Mouse (Mus musculus) thymus, postnatal 36 days (tissue): Measurements from ENCODE around the gene Qtrt1.

Source experiments
- DNase-seq, 2 experiments: peaks; one replicate each; pipeline ENCODE4 v3.0.0; 2022; ENCODE audit warnings: mixed read lengths in 2 of 2

Gene Qtrt1

DNA sequence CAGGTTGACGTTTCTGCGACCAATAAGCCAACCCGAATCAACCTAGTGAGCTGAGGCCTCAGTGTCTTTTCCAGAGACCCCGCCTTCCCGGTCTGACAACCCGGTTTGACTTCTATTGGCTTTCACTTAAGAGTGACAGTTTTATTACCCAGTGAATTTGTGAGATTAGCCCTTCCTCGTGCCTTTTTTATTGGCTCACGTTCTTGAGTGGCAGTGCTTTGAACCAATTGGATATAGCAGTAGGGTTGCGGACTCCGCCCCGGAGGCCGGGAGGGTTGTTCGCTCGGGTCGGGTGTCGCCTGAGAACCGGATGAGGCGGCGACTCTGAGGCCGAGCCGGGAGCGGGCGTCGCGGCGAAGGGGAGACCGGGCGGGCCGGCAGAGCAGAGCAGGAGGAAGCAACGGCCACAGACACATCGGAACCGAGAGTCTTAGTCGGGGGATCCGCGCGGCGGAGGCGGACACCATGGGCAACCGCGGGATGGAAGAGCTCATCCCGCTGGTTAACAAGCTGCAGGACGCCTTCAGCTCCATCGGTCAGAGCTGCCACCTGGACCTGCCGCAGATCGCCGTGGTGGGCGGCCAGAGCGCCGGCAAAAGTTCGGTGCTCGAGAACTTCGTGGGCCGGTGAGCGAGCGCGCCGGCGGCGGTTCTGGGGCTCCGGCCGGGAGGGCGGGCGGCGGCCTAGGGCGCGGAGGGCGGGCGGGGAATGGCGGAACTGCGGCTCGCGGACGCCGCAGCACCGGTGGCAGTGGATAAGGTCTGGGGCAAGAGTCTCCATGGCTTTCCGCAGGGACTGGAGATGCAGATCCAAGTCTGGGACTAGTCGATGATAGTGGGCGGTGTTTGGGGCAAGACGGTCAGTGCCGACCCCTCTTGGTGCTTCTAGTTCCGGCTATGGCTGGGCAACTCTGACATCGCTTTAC lies 13.3 kb downstream of the Qtrt1 start, which contains the start of gene Dnm2:
Gene Dnm2 (plus strand): TSS at position 278 of the 925 bp plus-strand sequence.
- DNase-seq: peak; percentile 98 to 99

DNA sequence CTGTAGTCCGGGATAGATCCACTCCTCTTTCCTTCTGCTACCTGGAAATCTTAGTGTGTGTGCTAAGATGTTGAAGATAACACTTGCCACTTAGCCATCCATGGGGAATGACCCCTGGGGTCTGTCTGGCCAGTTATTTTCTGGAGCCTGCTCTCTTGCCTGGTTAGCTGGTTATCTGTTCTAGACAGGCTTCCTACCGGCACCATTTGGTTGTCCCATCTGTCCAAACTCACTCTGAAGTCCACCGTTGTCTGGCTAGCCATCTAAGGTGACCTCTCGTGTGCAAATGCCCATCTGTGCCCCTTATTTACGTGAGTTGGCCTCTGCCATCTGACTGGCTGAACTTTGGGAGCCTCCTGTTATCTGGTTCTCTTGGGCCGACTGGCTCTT lies 13.9 kb downstream of the Qtrt1 start:
- no peak for DNase-seq

DNA sequence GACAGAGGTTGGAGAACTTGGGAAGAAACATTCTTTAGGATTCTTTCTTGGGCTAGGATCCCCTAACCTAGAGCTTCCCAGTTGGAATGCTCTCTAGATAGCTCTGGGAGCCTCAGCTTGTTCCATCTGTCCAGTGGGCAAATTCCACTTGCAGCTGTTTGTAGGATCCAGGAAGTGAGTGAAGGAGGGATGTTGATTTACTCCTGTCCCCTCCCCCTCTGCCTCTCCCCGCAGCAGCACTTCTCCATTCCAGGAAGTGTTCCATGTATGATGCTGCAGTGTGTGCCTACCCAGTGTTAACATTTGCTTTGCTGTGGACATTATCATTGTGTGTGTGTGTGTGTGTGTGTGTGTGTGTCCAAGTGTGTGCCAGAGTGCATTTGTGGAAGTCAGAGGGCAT lies 14.4 kb downstream of the Qtrt1 start:
- DNase-seq: peak in 1 of 2 experiments; percentile 39

DNA sequence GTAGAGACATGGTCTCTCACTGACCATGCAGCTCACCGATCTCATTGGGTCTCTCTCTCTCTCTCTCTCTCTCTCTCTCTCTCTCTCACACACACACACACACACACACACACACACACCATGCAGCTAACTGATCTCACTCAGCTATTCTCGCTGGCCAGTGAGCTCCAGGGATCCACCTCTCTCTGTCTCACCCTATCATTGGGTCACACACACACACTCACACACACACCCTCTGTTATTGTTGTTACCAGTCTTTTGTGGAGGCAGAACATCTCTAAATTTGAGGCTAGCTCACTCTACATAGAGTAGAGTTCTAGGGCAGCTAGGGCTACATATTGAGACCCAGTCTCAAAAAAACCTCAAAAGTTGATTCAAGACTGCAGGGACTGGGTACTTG lies 14.9 kb downstream of the Qtrt1 start:
- no peak for DNase-seq

DNA sequence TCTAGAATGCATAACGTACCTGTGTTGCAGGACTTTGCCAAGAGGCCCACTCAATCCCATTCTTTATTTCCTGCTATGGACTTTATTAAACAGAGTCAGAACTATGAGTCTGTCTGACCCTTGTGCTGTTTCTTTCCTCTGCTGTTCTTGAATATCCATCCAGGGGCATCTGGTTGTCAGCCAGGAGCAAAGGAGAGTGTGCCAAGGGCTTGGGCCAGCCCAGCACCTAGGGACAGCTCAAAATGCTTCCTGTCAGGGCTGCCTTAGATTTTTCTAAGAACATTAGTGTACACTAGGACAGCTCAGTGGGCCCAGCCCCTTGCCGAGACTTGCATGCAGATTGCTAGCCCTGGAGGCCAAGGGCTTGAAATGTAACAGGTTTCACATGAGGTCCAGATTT lies 16.1 kb downstream of the Qtrt1 start:
- DNase-seq: no peak

DNA sequence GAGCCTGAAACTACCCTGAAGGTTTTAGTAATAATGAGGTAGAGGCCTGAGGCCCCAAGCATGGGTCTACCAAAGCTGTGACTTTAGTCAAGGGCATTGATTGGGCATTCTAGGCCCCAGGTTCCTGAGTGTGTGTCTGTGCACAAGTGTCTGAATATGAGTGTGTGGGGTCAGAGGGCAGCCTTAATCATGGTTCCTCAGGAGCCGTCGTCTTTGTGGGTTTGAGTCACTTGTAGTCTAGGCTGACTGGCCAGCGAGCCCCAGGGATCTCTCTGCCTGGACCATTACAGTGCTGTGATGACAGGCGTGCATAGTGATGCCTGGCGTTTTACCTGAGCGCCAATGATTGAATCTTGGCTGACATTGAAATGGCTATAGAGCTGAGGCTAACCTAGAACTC lies 16.5 kb downstream of the Qtrt1 start:
- no peak for DNase-seq

DNA sequence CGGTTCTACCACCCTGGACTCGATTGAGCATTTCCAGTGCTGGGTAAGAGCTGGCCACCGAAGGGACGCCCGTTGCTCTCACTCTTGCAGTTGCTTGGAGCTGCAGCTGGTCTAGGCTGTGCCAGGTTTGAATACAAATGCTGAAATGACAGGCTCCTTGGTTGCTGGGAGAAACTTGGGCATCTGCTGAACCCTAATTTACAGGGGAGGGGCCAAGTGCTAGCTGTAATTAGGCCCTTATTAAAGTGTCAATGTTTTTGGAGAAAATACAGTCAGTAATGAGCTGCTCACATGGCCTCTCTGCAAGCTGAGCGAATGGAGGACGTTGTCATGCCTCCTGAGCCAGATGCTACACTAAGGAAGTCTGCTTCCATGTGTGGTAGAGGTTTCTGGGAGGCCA lies 19.1 kb downstream of the Qtrt1 start:
- no peak for DNase-seq

DNA sequence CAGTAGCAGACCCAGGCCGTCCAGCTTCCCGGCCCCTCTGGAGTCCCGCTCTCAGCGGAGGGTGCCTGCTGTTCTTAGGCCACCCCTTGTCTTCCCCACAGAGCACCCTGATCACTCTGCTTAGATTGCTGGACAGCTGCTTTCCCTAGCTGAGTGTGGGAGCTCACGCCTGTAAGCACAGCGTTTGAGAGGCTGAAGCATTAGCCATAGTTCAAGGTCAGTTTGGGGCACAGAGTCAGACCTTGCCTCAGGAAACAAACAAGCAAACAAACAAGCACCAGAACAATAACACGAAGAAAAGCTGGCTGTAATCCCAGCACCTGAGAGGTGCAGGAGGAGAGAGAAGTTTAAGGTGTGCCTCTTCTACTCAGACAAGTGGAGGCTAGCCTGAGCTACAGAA lies 20.4 kb downstream of the Qtrt1 start:
- DNase-seq: no peak

DNA sequence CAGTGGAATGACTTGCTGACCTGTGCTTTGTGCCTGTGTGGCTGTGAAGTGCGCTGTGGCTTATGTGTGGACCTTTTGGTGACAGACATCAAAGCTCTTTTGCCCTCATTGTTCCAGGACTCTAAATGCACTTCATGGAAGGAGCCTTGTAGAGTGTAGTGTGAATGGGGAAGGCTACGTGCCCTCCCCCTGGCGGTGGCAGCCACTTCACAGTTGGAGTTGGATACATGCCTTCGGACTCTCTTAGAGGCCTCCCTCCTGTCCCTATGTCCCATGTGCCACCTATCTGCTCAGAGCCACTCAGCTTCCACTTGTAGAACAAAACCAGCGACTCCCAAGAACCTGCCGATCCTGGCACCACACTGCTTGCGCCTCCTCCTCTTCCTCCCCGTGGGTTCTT lies 22.1 kb downstream of the Qtrt1 start:
- DNase-seq: no peak

DNA sequence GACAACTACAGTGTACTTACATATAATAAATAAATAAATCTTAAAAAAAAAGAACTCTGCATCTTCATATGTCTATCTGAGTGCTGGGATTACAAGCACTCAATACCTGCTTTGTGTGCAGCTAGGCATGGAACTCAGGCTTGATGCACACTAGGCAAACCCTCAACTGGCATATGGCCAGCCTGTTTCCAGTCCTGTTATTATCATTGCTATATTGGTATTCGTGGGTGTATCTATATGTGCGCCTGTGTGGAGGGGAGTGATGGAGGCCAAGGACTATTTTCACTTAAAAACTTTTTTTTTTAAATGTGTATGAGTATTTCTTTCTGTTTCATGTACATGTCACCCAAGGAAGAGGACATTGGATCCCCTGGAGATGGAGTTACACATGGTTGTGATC lies 22.8 kb downstream of the Qtrt1 start:
- no peak for DNase-seq

DNA sequence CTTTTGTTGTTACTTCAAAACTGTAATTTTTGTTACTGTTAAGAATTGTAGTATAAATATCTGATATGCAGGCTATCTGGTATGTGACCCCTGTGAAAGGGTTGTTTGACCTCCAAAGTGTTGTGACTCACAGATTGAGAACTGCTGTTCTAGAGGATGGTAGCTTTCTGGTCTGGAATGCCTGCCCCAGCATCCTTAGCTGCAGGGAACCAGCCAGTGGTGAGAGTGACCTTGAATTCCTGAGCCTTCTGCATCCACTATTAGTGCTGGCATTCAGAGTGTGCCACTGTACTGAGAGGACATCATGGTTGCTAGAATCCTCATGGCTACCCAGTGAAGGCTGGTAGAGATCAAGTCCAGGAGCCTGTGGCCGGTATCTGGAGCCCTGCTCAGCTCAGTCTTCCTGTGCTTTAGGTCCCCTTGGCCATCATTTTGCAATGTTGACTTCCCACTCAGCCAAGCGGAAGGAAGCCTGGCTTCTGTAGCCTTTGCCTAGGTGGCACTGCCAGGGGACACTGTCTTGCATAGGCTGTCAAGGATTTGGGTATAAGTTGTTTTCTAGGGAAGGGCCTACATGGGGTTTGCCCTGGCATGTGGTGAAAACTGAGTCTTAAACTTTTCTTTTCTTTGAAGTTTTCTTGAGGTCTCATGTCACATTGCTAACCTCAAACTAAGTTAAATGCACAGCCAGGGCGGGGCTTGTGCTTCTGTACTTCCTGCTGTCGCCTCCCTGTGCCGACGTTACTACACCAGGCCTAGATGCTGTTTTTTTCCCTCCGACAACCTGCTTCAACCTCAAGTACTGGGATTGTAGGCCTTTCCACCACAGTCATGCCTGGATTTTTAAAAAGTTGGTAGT lies 24.4 kb downstream of the Qtrt1 start:
- DNase-seq: peak; percentile 75 to 84

DNA sequence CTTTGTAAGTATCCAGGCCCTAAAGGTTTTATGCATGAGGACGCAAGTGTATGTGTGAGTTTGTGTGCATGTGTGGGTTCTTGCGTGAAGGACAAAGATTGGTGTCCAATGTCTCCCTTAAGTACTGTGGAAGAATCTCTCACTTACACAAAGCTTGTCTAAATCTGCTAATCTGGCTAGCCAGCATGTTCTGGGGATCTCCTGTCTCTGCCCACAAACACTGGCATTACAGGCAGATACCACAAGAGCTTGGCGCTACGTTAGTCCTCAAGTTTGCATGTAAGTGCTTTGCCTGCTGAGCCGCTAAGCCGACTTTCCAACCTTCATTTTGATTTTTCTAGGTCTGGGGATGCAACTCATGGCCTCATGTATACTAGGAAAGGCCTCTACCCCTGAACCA lies 25.9 kb downstream of the Qtrt1 start:
- no peak for DNase-seq

DNA sequence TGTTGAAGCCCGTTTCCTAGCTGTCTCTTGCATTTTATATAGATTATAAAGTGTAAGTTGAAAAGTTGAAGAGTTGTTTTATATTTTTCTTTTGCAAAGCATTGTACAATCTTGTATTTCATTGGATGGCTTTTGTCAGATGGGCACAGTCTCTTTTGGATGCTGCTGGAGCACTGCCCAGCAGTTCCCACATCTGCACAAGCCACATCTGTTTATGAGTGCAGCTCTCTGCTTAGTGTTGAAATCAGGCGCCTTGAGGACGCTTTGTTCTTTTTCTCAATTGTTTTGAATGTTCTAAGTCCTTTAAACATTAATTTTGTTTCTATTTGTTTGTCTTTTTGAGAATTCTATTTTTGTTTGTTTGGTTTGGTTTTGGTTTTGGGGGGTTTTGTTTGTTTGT lies 26.6 kb downstream of the Qtrt1 start:
- DNase-seq: no peak

DNA sequence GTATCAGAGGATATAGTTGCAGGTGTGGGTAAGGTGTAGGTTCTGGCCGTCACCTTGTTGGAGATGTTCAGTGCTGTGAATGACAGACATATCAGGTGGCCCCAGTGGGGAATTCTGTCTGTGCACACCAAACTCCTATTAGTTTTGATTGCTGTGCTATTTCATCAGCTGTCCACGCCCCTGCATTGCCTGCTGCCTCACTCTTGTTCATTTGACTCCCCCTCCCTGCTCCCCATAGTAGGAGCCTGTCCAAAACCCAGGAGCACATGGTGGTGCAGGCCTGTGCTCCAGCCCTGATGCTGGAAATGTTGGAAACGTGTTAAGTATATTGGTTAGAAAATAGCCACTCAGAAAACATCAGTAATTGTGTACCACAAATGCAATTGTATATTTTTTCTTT lies 27.8 kb downstream of the Qtrt1 start:
- DNase-seq: no peak

DNA sequence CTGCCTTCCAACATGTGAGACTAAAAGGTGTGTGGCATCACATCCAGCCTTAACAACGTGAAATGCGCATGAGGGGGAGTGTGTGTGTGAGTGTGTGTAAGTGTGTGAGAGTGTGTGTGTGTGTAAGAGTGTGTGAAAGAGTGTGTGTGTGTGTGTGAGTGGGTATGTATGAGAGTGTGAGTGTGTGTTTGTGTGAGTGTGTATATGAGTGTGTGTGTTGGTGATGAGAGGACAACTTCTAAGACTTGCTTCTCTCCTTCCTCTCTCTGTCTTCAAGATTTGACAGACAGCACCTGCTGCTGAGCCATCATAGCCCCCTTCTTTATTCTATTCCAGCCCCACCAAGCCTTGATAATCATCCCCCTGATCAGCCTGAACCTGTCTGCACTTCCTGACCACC lies 28.3 kb downstream of the Qtrt1 start:
- no peak for DNase-seq

DNA sequence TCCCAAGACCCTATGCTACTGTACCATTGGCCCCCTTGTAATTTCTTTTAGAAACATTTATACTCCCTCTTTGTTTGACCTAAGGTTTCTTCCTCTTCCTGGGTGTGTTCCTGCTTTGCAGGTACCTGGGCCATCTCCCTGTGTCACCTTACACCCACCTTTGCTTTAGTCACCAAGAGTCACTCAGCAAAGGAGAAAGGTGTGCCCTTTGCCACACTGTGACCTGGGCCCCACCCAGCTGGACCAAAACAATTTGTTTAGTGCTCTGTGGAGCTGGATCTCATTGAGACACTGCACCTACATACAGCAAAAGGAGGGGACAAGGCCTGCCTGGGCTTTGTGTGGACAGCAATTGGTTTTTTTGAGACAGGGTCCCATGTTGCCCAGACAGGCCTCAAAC lies 28.8 kb downstream of the Qtrt1 start:
- no peak for DNase-seq

DNA sequence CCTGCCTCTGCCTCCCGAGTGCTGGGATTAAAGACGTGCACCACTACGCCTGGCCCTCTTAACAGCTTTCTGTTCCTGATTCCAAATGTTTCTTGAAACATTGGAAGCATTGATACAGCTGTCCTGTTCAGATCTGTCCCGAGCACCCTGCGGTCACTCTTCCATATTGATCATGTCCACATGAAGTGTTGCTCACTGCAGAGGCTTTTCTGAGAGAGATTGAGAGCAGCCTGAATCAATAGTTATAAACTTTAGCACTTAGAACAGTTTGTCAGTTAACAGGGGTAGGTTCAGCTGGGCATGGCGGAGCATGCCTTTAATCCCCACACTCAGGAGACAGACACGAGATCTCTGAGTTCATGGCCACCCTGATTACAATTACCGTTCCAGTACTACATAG lies 32.2 kb downstream of the Qtrt1 start:
- DNase-seq: no peak

DNA sequence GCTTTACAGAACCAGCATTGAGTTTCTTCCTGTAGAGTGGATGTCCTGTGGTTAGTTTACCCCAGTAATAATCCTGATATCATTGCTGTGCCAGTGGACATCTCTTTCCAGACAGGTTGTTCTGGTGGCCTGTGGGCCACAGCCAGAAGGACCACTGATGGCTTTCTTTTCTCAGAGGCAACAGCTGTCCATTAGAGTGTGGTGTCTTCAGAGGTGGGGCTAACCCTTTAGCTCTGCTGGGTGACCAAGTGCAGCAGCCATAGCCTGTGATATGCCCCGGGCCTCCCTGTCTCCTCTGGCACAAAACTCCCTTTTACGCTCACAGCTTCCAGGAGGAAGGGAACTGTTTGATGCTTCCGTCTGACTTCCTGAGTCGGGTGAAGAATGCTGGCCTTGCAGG lies 32.9 kb downstream of the Qtrt1 start:
- DNase-seq: no peak

DNA sequence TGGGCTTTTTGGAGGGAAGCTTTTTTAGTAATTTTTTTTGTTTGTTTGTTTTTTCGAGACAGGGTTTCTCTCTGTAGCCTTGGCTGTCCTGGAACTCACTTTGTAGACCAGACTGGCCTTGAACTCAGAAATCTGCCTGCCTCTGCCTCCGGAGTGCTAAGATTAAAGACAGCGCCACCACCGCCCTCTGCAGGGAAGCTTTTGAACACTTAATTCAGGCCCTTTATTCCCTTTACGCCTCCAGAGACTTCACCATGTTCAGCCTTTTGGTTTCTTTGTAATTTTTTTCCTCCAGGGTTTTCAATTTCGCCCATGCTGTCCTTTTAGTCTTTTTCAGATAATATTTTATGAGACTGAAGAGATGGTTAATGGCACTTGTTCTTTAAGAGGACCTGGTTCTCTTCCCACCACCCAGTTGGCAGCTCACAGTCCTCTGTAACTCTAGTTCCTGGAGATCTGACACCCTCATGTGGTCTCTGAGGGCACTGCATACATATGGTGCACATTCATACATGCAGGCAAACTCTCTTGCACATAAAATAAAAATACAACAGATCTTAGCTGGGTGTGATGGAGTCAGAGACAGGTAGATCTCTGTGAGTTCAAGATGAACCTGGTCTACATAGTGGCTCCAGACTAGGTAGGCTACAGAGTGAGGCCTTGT lies 33.6 kb downstream of the Qtrt1 start:
- DNase-seq: no peak

DNA sequence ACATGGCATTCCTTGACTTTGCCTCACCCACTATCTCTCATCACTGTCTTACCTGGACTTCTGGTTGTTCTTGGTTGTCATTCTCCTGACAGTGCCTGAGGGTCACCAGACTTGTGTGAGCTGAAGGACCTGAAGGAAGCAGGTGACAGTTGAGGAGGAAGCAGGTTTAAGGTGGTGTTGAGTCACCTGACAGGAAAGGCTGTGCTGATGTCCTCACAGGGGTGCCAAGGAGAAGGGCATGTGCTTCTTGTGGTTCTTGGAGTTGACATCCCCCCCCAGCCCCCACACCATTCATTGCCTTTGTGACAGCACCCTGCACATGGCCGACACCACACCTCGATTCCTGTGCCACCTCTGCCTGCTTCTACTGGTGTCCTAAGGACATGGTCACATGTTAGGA lies 36.1 kb downstream of the Qtrt1 start:
- DNase-seq: no peak

DNA sequence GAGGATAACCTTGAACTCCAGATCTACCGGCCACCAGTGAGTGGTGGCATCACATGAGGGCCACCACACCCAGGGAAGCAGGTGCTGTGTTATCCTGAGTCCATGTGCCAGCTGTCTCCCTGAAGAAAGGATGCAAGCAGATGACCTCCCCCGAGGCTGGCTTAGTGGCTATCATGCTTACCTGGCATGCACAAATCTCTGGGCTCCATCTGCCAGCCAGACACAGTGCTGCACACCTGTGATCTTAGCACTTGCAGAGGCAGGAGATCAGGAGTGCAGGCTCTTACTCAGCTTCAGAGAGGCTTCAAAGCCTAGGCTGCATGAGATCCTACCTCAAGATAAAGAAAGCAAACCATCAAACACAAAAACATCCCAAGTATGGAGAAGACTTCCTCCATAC lies 38.1 kb downstream of the Qtrt1 start:
- peak in 1 of 2 experiments; percentile 49 for DNase-seq

DNA sequence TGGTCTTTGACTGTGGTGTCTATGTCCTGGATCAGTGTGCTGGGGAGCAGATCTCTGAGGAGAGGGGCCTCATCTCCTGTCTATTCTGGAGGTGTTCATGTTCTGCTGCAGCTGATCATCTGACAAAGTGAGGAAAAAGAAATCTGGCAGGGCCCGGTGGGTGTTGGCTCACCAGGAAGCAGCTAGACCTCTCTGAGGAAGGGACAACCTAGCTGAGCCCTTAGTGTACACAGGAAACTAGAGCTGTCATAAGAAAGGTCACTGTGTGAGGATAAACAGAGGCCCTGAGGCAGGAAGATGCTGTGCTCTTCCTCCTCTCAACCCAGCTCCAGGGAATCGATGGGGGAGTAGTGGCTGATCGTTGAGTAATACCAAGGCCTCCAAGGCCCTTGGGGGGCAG lies 38.6 kb downstream of the Qtrt1 start:
- no peak for DNase-seq

DNA sequence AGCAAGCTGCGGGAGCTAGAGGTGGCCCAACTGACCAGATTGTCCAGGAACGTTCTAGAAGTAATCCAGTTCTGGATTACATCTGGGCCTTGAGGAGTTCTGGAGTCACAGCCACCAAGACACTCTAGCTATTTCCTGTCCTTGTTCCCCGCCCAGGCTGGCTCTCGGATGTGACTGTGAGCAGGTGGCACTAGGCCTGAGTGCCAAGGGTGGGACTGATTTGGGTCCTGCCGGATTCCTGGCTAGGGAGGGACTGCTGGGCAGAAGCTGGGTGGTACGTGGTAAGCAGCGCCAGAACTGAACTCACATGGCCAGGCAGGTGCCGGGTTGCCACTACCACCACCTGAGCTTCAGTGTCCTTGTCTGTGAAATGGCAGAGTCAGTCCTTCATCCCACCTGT lies 39.8 kb downstream of the Qtrt1 start:
- peak in 1 of 2 experiments; percentile 35 for DNase-seq
